Mouse (Mus musculus) v-Abl transformed pro-B cells (cell line): ENCODE data around the gene Srebf1.

Experiments
- in situ Hi-C, 2 experiments: fragments of 400-800 bp; cut with MboI; formaldehyde crosslinking; loops; one replicate each; pipeline ENCODE4 v1.15.1; 2025; ENCODE audit not compliant: unreplicated experiment in 2 of 2

Gene Srebf1

GRCm38 (mm10) chr11:60160454-60161114 lies 61.8 kb downstream of the Srebf1 start:
- in situ Hi-C loops = loop anchor here in 1 of 2 experiments (5.0 kb wide), 1 partner anchor 33 kb away; no protein-coding TSS in a partner anchor

GRCm38 (mm10) chr11:60159955-60160354 lies 62.4 kb downstream of the Srebf1 start:
- in situ Hi-C loops = loop anchor here in 1 of 2 experiments (5.0 kb wide), 1 partner anchor 33 kb away; no protein-coding TSS in a partner anchor

- in situ Hi-C loops = no loop called here
Observed at GRCm38 (mm10) chr11:60158271-60158670, 64.1 kb downstream of the Srebf1 start.

GRCm38 (mm10) chr11:60155690-60156089 lies 66.7 kb downstream of the Srebf1 start:
- in situ Hi-C loops = no loop called here

DNA sequence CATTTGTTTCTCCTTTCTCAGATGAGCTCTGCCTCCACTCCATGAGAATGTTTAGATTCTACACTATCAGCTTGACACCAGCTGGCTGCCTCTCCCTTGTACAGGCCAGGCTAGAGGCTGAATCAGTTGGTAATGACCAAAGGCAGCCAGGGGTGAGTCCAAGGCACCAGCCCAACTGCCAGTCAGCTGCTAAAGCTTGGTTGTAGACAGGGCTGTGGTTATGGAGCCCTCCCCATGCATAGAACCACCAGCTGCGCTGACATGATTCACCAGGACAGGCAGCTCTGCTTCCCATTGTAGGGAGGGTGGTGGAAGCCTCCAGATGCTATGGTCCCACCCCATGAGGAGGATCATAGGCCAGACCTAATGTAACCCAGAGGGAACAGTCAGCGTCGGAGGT lies 68.4 kb downstream of the Srebf1 start:
- in situ Hi-C loops = no loop called here

DNA sequence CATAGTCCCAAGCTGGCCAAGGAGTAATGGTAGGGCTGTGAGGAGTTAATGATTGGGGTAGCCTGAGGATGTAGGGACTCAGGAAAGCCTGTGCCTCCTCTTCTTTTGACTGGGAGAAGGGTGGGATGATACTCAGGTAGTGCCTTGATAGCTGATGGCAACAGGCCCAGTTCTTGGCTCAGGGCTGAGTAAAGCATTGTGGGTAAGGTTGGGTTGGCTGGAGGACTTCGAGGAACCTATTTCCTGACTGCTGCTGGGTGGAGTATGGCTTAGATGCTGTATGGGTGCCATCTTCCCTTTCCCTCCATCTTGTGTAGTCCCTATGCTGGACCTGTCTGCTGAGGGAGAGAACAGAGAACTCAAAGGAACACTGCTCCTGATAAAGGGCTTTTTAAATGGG lies 70.0 kb downstream of the Srebf1 start:
- in situ Hi-C loops = no loop called here

DNA sequence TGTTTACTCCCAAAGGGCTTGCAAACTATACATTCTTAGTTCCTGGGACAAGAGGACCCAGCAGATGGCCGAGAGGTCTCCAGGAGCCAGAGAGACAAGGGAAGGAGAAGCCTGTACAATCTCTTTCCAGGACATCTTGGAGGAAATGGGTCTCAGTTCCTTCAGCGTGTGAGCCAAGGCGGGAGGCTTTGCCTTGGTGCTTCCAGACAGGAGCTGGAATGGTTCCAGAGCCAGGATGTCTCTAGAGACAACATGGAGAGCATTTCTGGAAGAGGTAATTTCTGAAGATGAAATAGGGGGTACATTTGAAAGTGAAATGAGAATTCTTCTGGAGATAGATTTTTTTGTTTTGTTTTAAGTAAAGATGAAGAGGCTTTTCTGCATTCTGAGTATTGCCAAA lies 71.7 kb downstream of the Srebf1 start:
- in situ Hi-C loops = no loop called here
